Mouse (Mus musculus) left cerebral cortex, postnatal 10 days (tissue): ENCODE data around the gene Cabp4. TPM values are rescaled to one million over a fixed set of nuclear protein-coding genes. Genes with fewer than 3 reads are reported as not detected.
A peak's percentile ranks its signal among the peaks of the same experiment; 100 is the strongest.

ENCODE experiments used
- DNase-seq, 2 experiments: peaks; one replicate each; pipeline ENCODE4 v3.0.0; 2021 to 2022; ENCODE audit warnings: low spot score in 2 of 2, mixed read lengths in 1 of 2; ENCODE audit errors: extremely low spot score in 1 of 2
- intact Hi-C: fragments of 180-260 bp; cut with DNase I; formaldehyde crosslinking; loops from one replicate; pipeline ENCODE4 v1.15.1; 2025
- total RNA-seq, 2 experiments: library from RNA; stranded (reverse); gene quantifications; 2 replicates each; pipeline ENCODE4 v1.2.3; 2021

The Cabp4 gene
- total RNA-seq, 2 experiments from 2014 or later, result 0.24 TPM; not detected in 1

DNA sequence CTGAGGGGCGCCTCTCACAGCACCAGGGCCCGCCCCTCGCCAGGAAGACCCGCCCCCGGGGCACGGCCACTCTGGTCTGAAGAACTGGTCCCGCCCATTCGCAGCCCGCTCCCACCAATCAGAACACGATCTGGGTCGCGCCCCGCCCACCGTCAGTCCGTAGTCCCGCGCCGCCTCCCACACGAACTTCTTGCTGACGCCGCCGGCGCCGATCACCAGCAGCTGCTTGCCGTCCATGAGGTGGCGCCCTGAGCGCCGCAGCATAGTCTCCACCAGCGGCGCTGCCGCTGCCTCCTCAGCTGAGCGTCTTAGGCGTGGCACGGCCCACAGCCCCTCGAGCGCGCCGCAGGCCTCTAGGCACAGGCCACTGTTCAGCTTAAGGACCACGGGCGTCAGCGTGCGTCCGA lies 25.5 kb upstream of the Cabp4 start:
- intact Hi-C loops, result no loop called here
- DNase-seq, result peak; percentile 99 to 100

- intact Hi-C loops, result no loop called here
- DNase-seq, result no peak
Observed at GRCm38 (mm10) chr19:4166678-4167476, 23.0 kb upstream of the Cabp4 start.

GRCm38 (mm10) chr19:4164721-4165120 lies 20.9 kb upstream of the Cabp4 start:
- intact Hi-C loops, result no loop called here
- peak in 1 of 2 experiments; percentile 36 for DNase-seq

- no peak for DNase-seq
- intact Hi-C loops, result no loop called here
Observed at GRCm38 (mm10) chr19:4164100-4164499, 20.3 kb upstream of the Cabp4 start.

DNA sequence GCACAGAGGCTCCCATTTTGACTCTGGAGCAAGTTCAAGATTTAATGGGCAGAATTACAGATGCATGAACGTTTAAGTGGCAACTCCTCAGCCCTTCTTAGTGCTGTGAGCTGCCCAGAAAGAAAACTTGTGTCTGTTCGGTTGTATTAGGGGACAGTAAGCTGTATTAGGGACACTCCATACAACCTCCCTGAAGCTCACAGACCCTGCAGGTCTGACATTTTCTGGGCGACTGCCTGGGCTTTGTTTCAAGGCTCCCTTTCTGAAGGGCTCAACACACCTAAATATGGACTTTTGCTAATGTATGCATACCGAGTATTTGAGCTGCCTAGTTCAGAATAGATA lies 19.7 kb upstream of the Cabp4 start:
- intact Hi-C loops, result no loop called here
- no peak for DNase-seq

DNA sequence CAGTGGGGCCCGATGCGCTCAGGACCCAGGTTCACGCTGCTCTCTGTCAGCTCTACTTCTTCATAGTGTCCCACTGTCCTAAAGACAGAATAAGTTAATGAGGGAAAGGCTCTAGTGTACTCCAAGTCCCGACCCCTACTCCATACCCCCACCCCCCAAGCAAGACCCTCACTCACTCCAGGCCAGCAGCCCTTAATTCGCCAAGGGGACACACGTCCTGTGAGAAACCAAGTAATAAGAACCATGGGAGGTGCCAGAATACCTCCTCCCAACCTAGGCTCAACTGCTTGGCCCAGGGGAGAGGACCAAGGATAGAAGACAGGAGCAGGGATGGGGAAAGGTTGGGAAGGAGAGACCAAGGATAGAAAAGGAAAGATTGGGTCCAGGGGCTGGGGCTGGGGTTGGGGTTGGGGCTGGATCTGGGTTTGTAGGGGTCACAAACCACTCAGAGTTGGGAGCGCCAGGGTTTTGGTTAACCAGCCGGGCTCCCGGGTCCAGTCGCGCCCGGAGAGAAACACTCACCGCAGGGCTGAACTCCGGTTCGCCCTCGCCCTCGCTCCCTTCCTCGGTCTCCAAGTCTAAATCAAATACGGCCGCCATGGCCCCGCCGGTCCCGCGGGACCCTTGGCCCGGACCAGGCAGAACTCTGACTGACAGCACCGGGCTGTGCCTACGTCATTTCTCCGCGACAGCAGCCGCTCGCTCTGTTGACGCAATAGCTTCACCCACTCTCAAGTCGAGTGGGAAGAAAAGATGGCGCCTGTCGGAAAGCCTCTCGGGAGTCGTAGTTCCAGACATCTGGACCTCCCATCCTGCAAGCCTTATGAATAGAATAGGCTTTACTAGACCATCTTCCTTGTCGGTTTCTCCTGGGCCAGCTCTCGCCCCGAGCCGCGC lies 19.1 kb upstream of the Cabp4 start, which contains the start of gene Rps6kb2:
Gene Rps6kb2, minus strand, starts transcription at position 709 of the 897 bp plus-strand sequence.
- DNase-seq, result peak; percentile 97
- intact Hi-C loops, result no loop called here

DNA sequence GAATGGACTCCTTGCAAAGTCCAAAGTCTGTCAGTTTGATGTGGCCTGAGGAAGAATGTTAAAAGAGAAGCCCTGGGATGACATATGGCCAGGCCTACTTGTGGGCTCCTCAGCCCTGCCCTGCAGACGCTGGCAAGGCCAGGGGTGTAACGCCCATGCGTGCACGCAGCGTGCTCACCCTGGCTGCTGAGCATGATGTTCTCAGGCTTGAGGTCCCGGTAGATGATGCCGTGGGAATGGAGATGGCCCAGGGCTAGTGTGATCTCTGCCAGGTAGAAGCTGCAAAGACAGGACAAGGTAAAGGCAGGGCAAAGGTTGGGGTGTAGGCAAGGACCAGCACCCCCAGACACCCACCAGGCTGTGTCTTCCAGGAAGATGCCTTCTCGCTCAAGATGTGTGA lies 15.2 kb upstream of the Cabp4 start:
- intact Hi-C loops, result no loop called here
- DNase-seq, result no peak

GRCm38 (mm10) chr19:4156771-4157170 lies 12.9 kb upstream of the Cabp4 start:
- DNase-seq, result no peak
- intact Hi-C loops, result no loop called here

DNA sequence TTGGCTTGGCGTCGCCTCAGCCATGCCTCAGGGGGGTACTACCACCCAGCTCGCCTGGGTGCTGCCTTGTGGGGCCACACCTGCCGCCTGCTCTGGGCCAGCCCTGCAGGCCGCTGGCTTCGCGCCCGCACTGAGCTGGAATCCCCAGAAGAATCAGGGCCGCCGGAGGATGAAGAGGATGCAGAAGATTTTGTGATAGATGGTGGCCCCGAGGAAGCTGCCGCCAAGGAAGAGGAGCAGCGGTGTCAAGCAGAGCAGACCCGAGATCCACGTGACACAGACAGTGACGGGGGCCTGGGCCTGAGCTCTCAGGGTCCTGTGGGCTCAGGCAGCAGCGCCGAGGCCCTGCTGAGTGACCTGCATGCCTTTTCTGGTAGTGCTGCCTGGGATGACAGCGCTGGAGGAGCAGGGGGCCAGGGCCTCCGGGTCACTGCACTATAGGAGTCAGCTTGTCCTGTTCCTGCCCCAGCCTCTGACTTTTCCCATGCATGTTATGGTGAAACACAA lies 12.3 kb upstream of the Cabp4 start:
- intact Hi-C loops, result no loop called here
- DNase-seq, result peak in 1 of 2 experiments; percentile 44

DNA sequence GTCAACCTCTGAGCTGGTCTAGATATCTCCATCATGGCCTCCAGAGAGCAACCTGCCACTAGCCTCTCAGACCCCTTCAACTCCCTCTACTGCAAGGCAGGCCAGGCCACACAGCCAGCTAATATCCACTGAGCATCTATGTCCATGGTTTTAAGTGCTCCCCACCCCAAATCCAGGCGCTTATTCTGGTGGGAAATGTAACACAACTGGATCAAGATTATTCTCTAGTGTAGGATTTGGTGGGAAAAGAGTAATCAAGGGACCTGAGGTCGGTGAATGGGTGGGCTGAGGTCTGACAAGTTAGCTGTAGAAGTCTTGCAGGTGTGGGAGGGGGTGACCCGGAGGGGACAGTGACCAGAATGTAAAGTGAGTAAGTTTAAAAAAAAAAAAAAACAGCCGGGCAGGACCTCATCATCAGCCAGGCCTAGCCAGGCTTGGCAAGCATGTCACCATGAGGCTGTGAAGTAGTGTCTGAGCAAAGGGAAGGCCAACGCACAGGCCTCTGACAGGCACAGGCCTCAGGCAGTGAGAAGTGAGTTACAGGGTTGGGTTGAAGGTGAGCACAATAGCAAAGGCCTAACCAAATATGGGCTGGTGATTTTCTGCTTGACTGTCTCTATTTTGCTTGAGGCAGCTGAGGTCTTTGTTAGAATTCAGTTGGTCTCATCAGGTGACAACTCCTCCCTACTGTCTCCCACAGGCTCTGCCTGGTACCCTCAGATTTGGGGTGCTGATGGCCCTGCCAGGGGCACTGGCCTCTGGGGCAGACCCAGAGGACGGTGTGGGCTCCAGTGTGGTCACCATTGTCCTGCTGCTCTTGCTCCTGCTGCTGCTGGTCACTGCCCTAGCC lies 11.6 kb upstream of the Cabp4 start:
- DNase-seq, result no peak
- intact Hi-C loops, result no loop called here

DNA sequence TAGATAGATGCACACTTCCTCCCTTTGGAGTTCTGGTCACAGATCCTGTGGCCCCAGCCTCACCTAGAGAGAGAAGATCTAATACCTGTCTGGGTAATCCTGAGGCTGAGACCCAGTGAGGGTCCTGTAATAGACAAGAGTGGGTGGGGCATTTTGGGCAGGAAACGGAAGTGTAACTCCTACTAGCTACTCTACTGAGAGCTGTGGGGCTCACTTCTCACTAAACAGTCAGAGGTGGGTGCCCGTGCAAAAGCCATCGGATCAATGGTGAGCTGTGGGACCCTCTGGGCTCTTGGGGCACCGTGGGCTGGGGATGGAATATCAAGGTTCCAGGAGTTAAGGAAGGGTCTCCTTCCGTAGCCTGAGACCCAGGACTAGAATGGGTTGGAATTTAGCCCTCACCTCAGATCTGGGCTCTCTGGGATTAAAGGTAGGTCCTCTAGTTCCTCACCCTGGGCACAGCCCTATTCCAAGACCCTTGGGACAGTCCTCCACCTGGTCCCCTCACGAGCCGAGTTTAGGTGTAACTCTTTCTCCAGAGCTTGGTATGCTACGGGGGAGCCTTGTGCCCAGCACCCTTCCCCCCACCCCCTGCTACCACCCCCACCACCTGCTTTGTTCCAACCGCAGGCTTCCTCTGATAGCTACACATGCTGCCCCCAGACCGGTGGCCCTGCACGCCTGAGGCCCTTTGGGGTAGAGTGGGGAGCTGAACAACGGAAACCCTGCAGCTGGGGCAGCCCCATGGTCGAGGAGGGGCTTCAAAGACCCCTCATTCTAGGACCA lies 10.8 kb upstream of the Cabp4 start:
- intact Hi-C loops, result no loop called here
- no peak for DNase-seq

GRCm38 (mm10) chr19:4153232-4153654 lies 9.4 kb upstream of the Cabp4 start, which contains the start of gene Ptprcap:
Gene Ptprcap (plus strand): TSS chr19:4153604.
- DNase-seq, result peak in 1 of 2 experiments; percentile 31
- intact Hi-C loops, result no loop called here

- DNase-seq, result peak in 1 of 2 experiments; percentile 13
- intact Hi-C loops, result no loop called here
Observed at GRCm38 (mm10) chr19:4152445-4153231, 8.8 kb upstream of the Cabp4 start.

- DNase-seq, result no peak
- intact Hi-C loops, result no loop called here
Observed at GRCm38 (mm10) chr19:4151898-4152297, 8.1 kb upstream of the Cabp4 start.

- intact Hi-C loops, result no loop called here
- no peak for DNase-seq
Observed at GRCm38 (mm10) chr19:4151488-4151860, 7.6 kb upstream of the Cabp4 start.

- peak in 1 of 2 experiments; percentile 30 for DNase-seq
- intact Hi-C loops, result no loop called here
Observed at GRCm38 (mm10) chr19:4150567-4151487, 7.0 kb upstream of the Cabp4 start.
